Mouse (Mus musculus) midbrain, embryonic 14.5 days (tissue): ENCODE measurements around the gene Spef1. TPM values are rescaled to one million over a fixed set of nuclear protein-coding genes. Genes with fewer than 3 reads are reported as not detected.

Experiments
- ATAC-seq: fragments of 200-750 bp; cut with Nextera tagmentation; 2 replicates; pipeline ENCODE4 v1.8.0; 2017; ENCODE audit warnings: moderate number of reproducible peaks, moderate library complexity; ENCODE audit not compliant: low FRiP score, low TSS enrichment
- DNase-seq: peaks from one replicate; pipeline ENCODE4 v3.0.0-alpha.2; 2015
- H3K27ac ChIP-seq: fragments of 300-500 bp; sonication (generic); replicated peaks from 2 replicates; pipeline ENCODE4 v1.5.1; 2014; ENCODE audit warnings: mild to moderate bottlenecking, low read depth, low read length, moderate library complexity
- H3K27me3 ChIP-seq: fragments of 300-500 bp; sonication (generic); 2 replicates; pipeline ENCODE4 v1.6.1; 2014; ENCODE audit warnings: low read length, control low read depth, mixed read lengths; ENCODE audit not compliant: control insufficient read depth, insufficient read depth
- H3K36me3 ChIP-seq: fragments of 300-500 bp; sonication (generic); 2 replicates; pipeline ENCODE4 v1.6.1; 2014; ENCODE audit warnings: low read length, control low read depth; ENCODE audit not compliant: control insufficient read depth, insufficient read depth
- H3K4me1 ChIP-seq: fragments of 300-500 bp; sonication (generic); 2 replicates; pipeline ENCODE4 v1.6.1; 2014; ENCODE audit warnings: mild to moderate bottlenecking, antibody characterized with exemption, low read length, control low read depth; ENCODE audit not compliant: control insufficient read depth, insufficient read depth
- H3K4me2 ChIP-seq: fragments of 300-500 bp; sonication (generic); 2 replicates; pipeline ENCODE4 v1.6.1; 2014; ENCODE audit warnings: mild to moderate bottlenecking, low read length, moderate library complexity
- H3K4me3 ChIP-seq: fragments of 300-500 bp; sonication (generic); replicated peaks from 2 replicates; pipeline ENCODE4 v1.5.1; 2014; ENCODE audit warnings: low read depth, low read length
- H3K9ac ChIP-seq: fragments of 300-500 bp; sonication (generic); replicated peaks from 2 replicates; pipeline ENCODE4 v1.6.1; 2014; ENCODE audit warnings: mild to moderate bottlenecking, low read length, moderate library complexity
- H3K9me3 ChIP-seq: fragments of 300-500 bp; sonication (generic); 2 replicates; pipeline ENCODE4 v1.6.1; 2016; ENCODE audit warnings: low read length, control low read depth, mixed read lengths; ENCODE audit not compliant: control insufficient read depth
- WGBS: fragments of 180-500 bp; shearing (Covaris S2); extraction: QIAGEN DNeasy Blood & Tissue Kit; methylation state at CpG from one replicate; pipeline ENCODE4 v1.1.7; 2014; 5-methylcytosine and 5-hydroxymethylcytosine counted together
- polyA plus RNA-seq: library from polyadenylated mRNA; unstranded; fragments of >200 nt; fragmentation: Nextera tagmentation; extraction: Ambion mirVana; gene quantifications from 2 replicates; pipeline ENCODE4 v1.2.1, GENCODE M21; 2014

The Spef1 gene
- polyA plus RNA-seq, 1 experiment from 2014 or later: 14.1 TPM

GRCm38 (mm10) chr2:131159491-131159910 is 27.6 kb downstream of the Spef1 start:
- H3K4me1 ChIP-seq: peaks cover 32% of the 10 kb centered on the region
- WGBS: under 1% methylated on average over 18 of the region's 18 CpGs
- peaks cover 8% of the 10 kb centered on the region; the same call in 1 of the 2 replicates for H3K36me3 ChIP-seq
- H3K4me2 ChIP-seq: peak overlapping the region; percentile 74
- DNase-seq (peak; percentile 65), ATAC-seq (peak; percentile 76)
- no peaks in the 10 kb centered on the region for H3K9me3 ChIP-seq
- H3K9ac ChIP-seq: peak overlapping the region; percentile 81
- H3K4me3 ChIP-seq: peak overlapping the region; percentile 77
- no peaks in the 10 kb centered on the region for H3K27me3 ChIP-seq
- peak overlapping the region; percentile 83 for H3K27ac ChIP-seq

- Histone ChIP-seq H3K9me3 (no peaks in the 10 kb centered on the region), H3K9ac (no peak overlapping the region), H3K27me3 (no peaks in the 10 kb centered on the region), H3K4me2 (no peak overlapping the region), H3K4me3 (no peak overlapping the region), H3K36me3 (peaks cover 19% of the 10 kb centered on the region), H3K27ac (no peak overlapping the region), H3K4me1 (peaks cover 32% of the 10 kb centered on the region)
- DNase-seq (no peak), ATAC-seq (no peak)
- 92% methylated on average over 7 of the region's 7 CpGs for WGBS
These were observed 30.1 kb downstream of the Spef1 start for GRCm38 (mm10) chr2:131156987-131157386.

GRCm38 (mm10) chr2:131154036-131154435 is 33.0 kb downstream of the Spef1 start:
- Histone ChIP-seq H3K4me3 (no peak overlapping the region), H3K4me2 (no peak overlapping the region), H3K36me3 (peaks cover 41% of the 10 kb centered on the region), H3K4me1 (peaks cover 25% of the 10 kb centered on the region), H3K27me3 (no peaks in the 10 kb centered on the region), H3K9me3 (no peaks in the 10 kb centered on the region), H3K27ac (no peak overlapping the region), H3K9ac (no peak overlapping the region)
- DNase-seq: no peak
- no peak for ATAC-seq
- 91% methylated on average over 4 of the region's 4 CpGs for WGBS

GRCm38 (mm10) chr2:131152166-131152730 is 34.8 kb downstream of the Spef1 start:
- WGBS: 94% methylated on average over 7 of the region's 7 CpGs
- no peak overlapping the region for H3K4me3 ChIP-seq
- H3K36me3 ChIP-seq: peaks cover 59% of the 10 kb centered on the region
- DNase-seq (no peak), ATAC-seq (no peak)
- H3K4me2 ChIP-seq: no peak overlapping the region
- H3K27me3 ChIP-seq: no peaks in the 10 kb centered on the region
- no peaks in the 10 kb centered on the region for H3K9me3 ChIP-seq
- H3K27ac ChIP-seq: no peak overlapping the region
- H3K9ac ChIP-seq: no peak overlapping the region
- H3K4me1 ChIP-seq: peaks cover 8% of the 10 kb centered on the region; the same call in 1 of the 2 replicates

- Histone ChIP-seq H3K4me1 (no peaks in the 10 kb centered on the region), H3K36me3 (peaks cover 81% of the 10 kb centered on the region), H3K9ac (no peak overlapping the region), H3K9me3 (no peaks in the 10 kb centered on the region), H3K27ac (no peak overlapping the region), H3K4me2 (no peak overlapping the region), H3K27me3 (no peaks in the 10 kb centered on the region), H3K4me3 (no peak overlapping the region)
- no peak for ATAC-seq
- no peak for DNase-seq
- 96% methylated on average over 3 of the region's 3 CpGs for WGBS
These were observed 37.9 kb downstream of the Spef1 start for GRCm38 (mm10) chr2:131149254-131149578.

- 89% methylated on average over 8 of the region's 8 CpGs for WGBS
- H3K27ac ChIP-seq: no peak overlapping the region
- peaks cover 85% of the 10 kb centered on the region for H3K36me3 ChIP-seq
These were observed 38.5 kb downstream of the Spef1 start for GRCm38 (mm10) chr2:131148353-131149253.

GRCm38 (mm10) chr2:131147043-131147365 is 40.1 kb downstream of the Spef1 start:
- 0 out of 2 replicates have a peak, but pooled peaks cover 3% of the 10 kb centered on the region for H3K4me1 ChIP-seq
- no peak overlapping the region for H3K9ac ChIP-seq
- H3K27ac ChIP-seq: no peak overlapping the region
- H3K4me2 ChIP-seq: no peak overlapping the region
- H3K27me3 ChIP-seq: no peaks in the 10 kb centered on the region
- H3K9me3 ChIP-seq: no peaks in the 10 kb centered on the region
- no peak for DNase-seq
- ATAC-seq: no peak
- H3K4me3 ChIP-seq: no peak overlapping the region
- 98% methylated on average over 8 of the region's 8 CpGs for WGBS
- peaks cover 78% of the 10 kb centered on the region for H3K36me3 ChIP-seq

More at GRCm38 (mm10) chr2:131148353-131149253, 38.5 kb downstream of the Spef1 start:
- Histone ChIP-seq H3K4me3 (no peak overlapping the region), H3K4me1 (no peaks in the 10 kb centered on the region), H3K9me3 (no peaks in the 10 kb centered on the region), H3K4me2 (no peak overlapping the region), H3K9ac (no peak overlapping the region), H3K27me3 (no peaks in the 10 kb centered on the region)
- ATAC-seq: no peak
- DNase-seq: no peak

- H3K27me3 ChIP-seq: no peaks in the 10 kb centered on the region
- H3K4me3 ChIP-seq: no peak overlapping the region
- WGBS: 94% methylated on average over 21 of the region's 21 CpGs
- no peak overlapping the region for H3K27ac ChIP-seq
- no peak for ATAC-seq
- no peaks in the 10 kb centered on the region for H3K9me3 ChIP-seq
- no peak overlapping the region for H3K9ac ChIP-seq
- no peak overlapping the region for H3K4me2 ChIP-seq
- peaks cover 72% of the 10 kb centered on the region for H3K36me3 ChIP-seq
- DNase-seq: no peak
- 0 out of 2 replicates have a peak, but pooled peaks cover 3% of the 10 kb centered on the region for H3K4me1 ChIP-seq
These were observed 40.7 kb downstream of the Spef1 start for GRCm38 (mm10) chr2:131146193-131147042.
